Mouse (Mus musculus) gastrocnemius, postnatal 10 days (tissue): ENCODE data around the gene Bco1. TPM values are rescaled to one million over a fixed set of nuclear protein-coding genes. Genes with fewer than 3 reads are reported as not detected.

Experiments
- DNase-seq: peaks from one replicate; pipeline ENCODE4 v3.0.0; 2021; ENCODE audit warnings: mixed read lengths
- total RNA-seq, 2 experiments: library from RNA; stranded (reverse); gene quantifications; 2 replicates each; pipeline ENCODE4 v1.2.3; 2021

Gene Bco1
- total RNA-seq, 2 experiments from 2014 or later, result not detected

- DNase-seq, result no peak
These were observed 5.9 kb upstream of the Bco1 start for GRCm38 (mm10) chr8:117089802-117090201.

- DNase-seq, result peak; percentile 16
These were observed 1.6 kb upstream of the Bco1 start for GRCm38 (mm10) chr8:117094053-117094452.

GRCm38 (mm10) chr8:117097051-117097563 is 1.5 kb downstream of the Bco1 start:
- DNase-seq, result no peak

- no peak for DNase-seq
These were observed 2.0 kb downstream of the Bco1 start for GRCm38 (mm10) chr8:117097564-117098191.

GRCm38 (mm10) chr8:117107533-117107932 is 11.9 kb downstream of the Bco1 start:
- DNase-seq, result peak; percentile 58

- no peak for DNase-seq
These were observed 13.5 kb downstream of the Bco1 start for GRCm38 (mm10) chr8:117109018-117109711.

- DNase-seq, result peak; percentile 71
These were observed 14.2 kb downstream of the Bco1 start for GRCm38 (mm10) chr8:117109801-117110390.

- no peak for DNase-seq
These were observed 16.0 kb downstream of the Bco1 start for GRCm38 (mm10) chr8:117111641-117112040.

- no peak for DNase-seq
These were observed 16.6 kb downstream of the Bco1 start for GRCm38 (mm10) chr8:117112261-117112660.

- DNase-seq, result no peak
These were observed 19.4 kb downstream of the Bco1 start for GRCm38 (mm10) chr8:117115094-117115493.

GRCm38 (mm10) chr8:117115676-117116446 is 20.2 kb downstream of the Bco1 start:
- DNase-seq, result no peak

GRCm38 (mm10) chr8:117116534-117116933 is 20.9 kb downstream of the Bco1 start:
- no peak for DNase-seq

- no peak for DNase-seq
These were observed 22.8 kb downstream of the Bco1 start for GRCm38 (mm10) chr8:117118409-117118808.

GRCm38 (mm10) chr8:117121277-117121676 is 25.6 kb downstream of the Bco1 start:
- no peak for DNase-seq

GRCm38 (mm10) chr8:117123850-117124633 is 28.4 kb downstream of the Bco1 start:
- DNase-seq, result no peak

- DNase-seq, result no peak
These were observed 30.2 kb downstream of the Bco1 start for GRCm38 (mm10) chr8:117125854-117126253.

GRCm38 (mm10) chr8:117126411-117126810 is 30.8 kb downstream of the Bco1 start:
- no peak for DNase-seq

- DNase-seq, result no peak
These were observed 31.4 kb downstream of the Bco1 start for GRCm38 (mm10) chr8:117127063-117127462.

GRCm38 (mm10) chr8:117133702-117134101 is 38.0 kb downstream of the Bco1 start:
- DNase-seq, result no peak

- DNase-seq, result no peak
These were observed 40.7 kb downstream of the Bco1 start for GRCm38 (mm10) chr8:117136351-117136750.

GRCm38 (mm10) chr8:117136763-117137162 is 41.1 kb downstream of the Bco1 start:
- DNase-seq, result no peak

- DNase-seq, result no peak
These were observed 41.7 kb downstream of the Bco1 start for GRCm38 (mm10) chr8:117137357-117137756.
